Mouse (Mus musculus): ENCODE results near the gene Clip3.

Gene Clip3

GRCm38 (mm10) chr7:30295103-30295502 is 3.6 kb downstream of the Clip3 start:
- in situ Hi-C loops (cut with MboI, MseI), result no loop called here

- in situ Hi-C loops (cut with MboI, MseI), result no loop called here
Measured at GRCm38 (mm10) chr7:30296816-30297215, 5.3 kb downstream of the Clip3 start.

- in situ Hi-C loops (cut with MboI, MseI), result no loop called here
Measured at GRCm38 (mm10) chr7:30297266-30297665, 5.7 kb downstream of the Clip3 start.

GRCm38 (mm10) chr7:30300914-30301313 is 9.4 kb downstream of the Clip3 start:
- in situ Hi-C loops (cut with MboI, MseI), result no loop called here

GRCm38 (mm10) chr7:30306083-30306779 is 14.7 kb downstream of the Clip3 start:
- in situ Hi-C loops (cut with MboI, MseI), result no loop called here

GRCm38 (mm10) chr7:30308076-30309005 is 16.8 kb downstream of the Clip3 start, which contains the start of gene Alkbh6:
TSS of gene Alkbh6 (plus strand) at chr7:30308717.
- in situ Hi-C loops (cut with MboI, MseI), result no loop called here

- in situ Hi-C loops (cut with MboI, MseI), result no loop called here
Measured at GRCm38 (mm10) chr7:30309395-30310129, 18.0 kb downstream of the Clip3 start.

- in situ Hi-C loops (cut with MboI, MseI), result no loop called here
Measured at GRCm38 (mm10) chr7:30310136-30310535, 18.6 kb downstream of the Clip3 start.

- in situ Hi-C loops (cut with MboI, MseI), result no loop called here
Measured at GRCm38 (mm10) chr7:30313666-30314320, 22.3 kb downstream of the Clip3 start.

- in situ Hi-C loops (cut with MboI, MseI), result no loop called here
Measured at GRCm38 (mm10) chr7:30314721-30315155, 23.2 kb downstream of the Clip3 start, which contains the start of gene Syne4. TSS of gene Syne4 (plus strand) at chr7:30314807.

GRCm38 (mm10) chr7:30315559-30316529 is 24.3 kb downstream of the Clip3 start:
- in situ Hi-C loops (cut with MboI, MseI), result no loop called here

GRCm38 (mm10) chr7:30318142-30318541 is 26.6 kb downstream of the Clip3 start:
- in situ Hi-C loops (cut with MboI, MseI), result no loop called here

- in situ Hi-C loops (cut with MboI, MseI), result loop anchor here (10.0 kb wide), 1 partner anchor 1926 kb away; the partner anchor contains the start of genes Med29 and Paf1
Measured at GRCm38 (mm10) chr7:30320946-30321345, 29.4 kb downstream of the Clip3 start.

GRCm38 (mm10) chr7:30321539-30322284 is 30.2 kb downstream of the Clip3 start, which contains the start of gene E130208F15Rik:
TSS of gene E130208F15Rik (plus strand) at chr7:30321740.
- in situ Hi-C loops (cut with MboI, MseI), result loop anchor here (10.0 kb wide), 1 partner anchor 1927 kb away; the partner anchor contains the start of genes Med29 and Paf1

- in situ Hi-C loops (cut with MboI, MseI), result loop anchor here (10.0 kb wide), 1 partner anchor 1927 kb away; the partner anchor contains the start of genes Med29 and Paf1
Measured at GRCm38 (mm10) chr7:30322285-30322667, 30.7 kb downstream of the Clip3 start.

GRCm38 (mm10) chr7:30322865-30323264 is 31.3 kb downstream of the Clip3 start:
- in situ Hi-C loops (cut with MboI, MseI), result loop anchor here (10.0 kb wide), 1 partner anchor 1928 kb away; the partner anchor contains the start of genes Med29 and Paf1

- in situ Hi-C loops (cut with MboI, MseI), result loop anchor here (10.0 kb wide), 1 partner anchor 1929 kb away; the partner anchor contains the start of genes Med29 and Paf1
Measured at GRCm38 (mm10) chr7:30323795-30324194, 32.3 kb downstream of the Clip3 start, which contains the start of gene Sdhaf1. TSS of gene Sdhaf1 (minus strand) at chr7:30323895.

- in situ Hi-C loops (cut with MboI, MseI), result loop anchor here (10.0 kb wide), 1 partner anchor 1930 kb away; the partner anchor contains the start of genes Med29 and Paf1
Measured at GRCm38 (mm10) chr7:30324300-30324944, 32.9 kb downstream of the Clip3 start.

Data from T-helper 2 cell (primary cell).